Mouse (Mus musculus): ENCODE measurements around the gene Ppfia1. TPM values are rescaled to one million over a fixed set of nuclear protein-coding genes. Genes with fewer than 3 reads are reported as not detected.

Gene Ppfia1
- polyA plus RNA-seq, 1 experiment from 2014 or later = 41.5 TPM

- Histone ChIP-seq H3K4me3 (no peak overlapping the region), H3K9me3 (no peaks in the 10 kb centered on the region), H3K4me1 (no peaks in the 10 kb centered on the region), H3K27me3 (ENCODE audit: poor library complexity, severe bottlenecking) (no peaks in the 10 kb centered on the region), H3K27ac (no peak overlapping the region), H3K36me3 (replicated peaks) (peaks cover 24% of the 10 kb centered on the region)
- 95% methylated on average over 4 of the region's 4 CpGs for WGBS
- no peak for DNase-seq (ENCODE audit: extremely low spot score, low spot score)
Observed at GRCm38 (mm10) chr7:144538030-144538644, 15.4 kb downstream of the Ppfia1 start.

- no peak for DNase-seq (ENCODE audit: extremely low spot score, low spot score)
- Histone ChIP-seq H3K36me3 (replicated peaks) (peaks cover 20% of the 10 kb centered on the region), H3K27me3 (ENCODE audit: poor library complexity, severe bottlenecking) (no peaks in the 10 kb centered on the region), H3K27ac (no peak overlapping the region), H3K9me3 (no peaks in the 10 kb centered on the region), H3K4me1 (peaks cover 10% of the 10 kb centered on the region), H3K4me3 (no peak overlapping the region)
- 94% methylated on average over 3 of the region's 3 CpGs for WGBS
Observed at GRCm38 (mm10) chr7:144536367-144536766, 17.2 kb downstream of the Ppfia1 start.

GRCm38 (mm10) chr7:144534773-144535172 lies 18.8 kb downstream of the Ppfia1 start:
- H3K4me1 ChIP-seq = peaks cover 10% of the 10 kb centered on the region
- H3K9me3 ChIP-seq = no peaks in the 10 kb centered on the region
- H3K27me3 ChIP-seq (ENCODE audit: poor library complexity, severe bottlenecking) = no peaks in the 10 kb centered on the region
- 83% methylated on average over 3 of the region's 3 CpGs for WGBS
- H3K27ac ChIP-seq = no peak overlapping the region
- peaks cover 11% of the 10 kb centered on the region for H3K36me3 ChIP-seq (replicated peaks)
- DNase-seq (ENCODE audit: extremely low spot score, low spot score) = no peak
- H3K4me3 ChIP-seq = no peak overlapping the region

GRCm38 (mm10) chr7:144531585-144532378 lies 21.7 kb downstream of the Ppfia1 start:
- DNase-seq (ENCODE audit: extremely low spot score, low spot score) = no peak
- no peaks in the 10 kb centered on the region for H3K36me3 ChIP-seq (replicated peaks)
- no peak overlapping the region for H3K4me3 ChIP-seq
- peaks cover 19% of the 10 kb centered on the region for H3K4me1 ChIP-seq
- no peaks in the 10 kb centered on the region for H3K9me3 ChIP-seq
- H3K27me3 ChIP-seq (ENCODE audit: poor library complexity, severe bottlenecking) = no peaks in the 10 kb centered on the region
- 63% methylated on average over 7 of the region's 7 CpGs for WGBS
- 0 out of 2 replicates have a peak overlapping the region, but pooled peaks have one; percentile 35 for H3K27ac ChIP-seq

DNA sequence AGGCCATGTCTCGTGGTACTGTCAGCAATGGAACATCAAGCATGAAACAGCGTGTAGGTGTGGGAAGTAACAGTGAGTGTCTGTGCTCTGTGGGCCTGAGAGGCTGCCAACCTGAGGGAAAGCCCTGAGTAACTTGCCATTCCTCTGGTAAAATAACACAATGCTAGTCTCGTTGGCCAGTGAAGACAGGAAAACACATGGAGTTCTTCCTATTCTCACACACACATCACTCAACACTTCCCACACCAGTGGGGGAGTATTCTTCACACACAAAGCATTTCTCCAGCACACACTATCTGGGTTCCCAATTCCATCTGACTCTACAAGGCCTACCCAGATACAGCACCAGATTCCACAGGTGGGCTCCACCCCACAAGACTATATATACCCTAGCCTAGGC lies 23.7 kb downstream of the Ppfia1 start:
- Histone ChIP-seq H3K27ac (no peak overlapping the region), H3K36me3 (replicated peaks) (no peaks in the 10 kb centered on the region), H3K4me3 (no peak overlapping the region), H3K9me3 (no peaks in the 10 kb centered on the region), H3K27me3 (ENCODE audit: poor library complexity, severe bottlenecking) (no peaks in the 10 kb centered on the region), H3K4me1 (peaks cover 31% of the 10 kb centered on the region)
- no peak for DNase-seq (ENCODE audit: extremely low spot score, low spot score)
- WGBS = 90% methylated on average over 3 of the region's 3 CpGs

GRCm38 (mm10) chr7:144527723-144528221 lies 25.8 kb downstream of the Ppfia1 start:
- H3K9me3 ChIP-seq = no peaks in the 10 kb centered on the region
- H3K27me3 ChIP-seq (ENCODE audit: poor library complexity, severe bottlenecking) = no peaks in the 10 kb centered on the region
- H3K36me3 ChIP-seq (replicated peaks) = no peaks in the 10 kb centered on the region
- 74% methylated on average over 1 of the region's 1 CpGs for WGBS
- H3K4me1 ChIP-seq = peaks cover 34% of the 10 kb centered on the region
- H3K4me3 ChIP-seq = no peak overlapping the region
- H3K27ac ChIP-seq = no peak overlapping the region
- DNase-seq (ENCODE audit: extremely low spot score, low spot score) = no peak

DNA sequence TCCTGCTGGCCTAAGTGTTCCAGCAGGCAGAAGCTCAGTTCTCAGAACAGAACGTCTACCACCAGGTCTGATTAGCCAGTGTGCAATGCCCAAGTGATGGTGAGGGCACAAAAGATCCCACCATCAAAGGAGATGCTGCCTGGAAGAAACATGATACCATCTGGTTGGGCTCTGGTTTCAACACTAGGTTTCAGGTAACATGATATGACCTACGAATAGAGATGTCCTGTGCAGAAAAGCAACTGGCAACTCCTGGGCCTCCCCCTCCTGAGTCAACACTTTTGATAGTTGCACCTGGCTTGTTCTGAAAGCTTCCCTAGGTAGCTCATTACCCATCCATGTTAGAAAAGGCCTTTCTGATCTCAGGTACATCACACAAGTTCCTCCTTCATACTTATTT lies 26.9 kb downstream of the Ppfia1 start:
- DNase-seq (ENCODE audit: extremely low spot score, low spot score) = no peak
- Histone ChIP-seq H3K9me3 (no peaks in the 10 kb centered on the region), H3K4me1 (peaks cover 27% of the 10 kb centered on the region), H3K27ac (no peak overlapping the region), H3K36me3 (replicated peaks) (no peaks in the 10 kb centered on the region), H3K4me3 (no peak overlapping the region), H3K27me3 (ENCODE audit: poor library complexity, severe bottlenecking) (no peaks in the 10 kb centered on the region)
- 51% methylated on average over 2 of the region's 2 CpGs for WGBS

GRCm38 (mm10) chr7:144524427-144525191 lies 28.9 kb downstream of the Ppfia1 start:
- WGBS = 89% methylated on average over 6 of the region's 6 CpGs
- peaks cover 27% of the 10 kb centered on the region for H3K4me1 ChIP-seq
- no peaks in the 10 kb centered on the region for H3K27me3 ChIP-seq (ENCODE audit: poor library complexity, severe bottlenecking)
- DNase-seq (ENCODE audit: extremely low spot score, low spot score) = no peak
- H3K4me3 ChIP-seq = no peak overlapping the region
- no peak overlapping the region for H3K27ac ChIP-seq
- no peaks in the 10 kb centered on the region for H3K9me3 ChIP-seq
- H3K36me3 ChIP-seq (replicated peaks) = peaks cover 13% of the 10 kb centered on the region

DNA sequence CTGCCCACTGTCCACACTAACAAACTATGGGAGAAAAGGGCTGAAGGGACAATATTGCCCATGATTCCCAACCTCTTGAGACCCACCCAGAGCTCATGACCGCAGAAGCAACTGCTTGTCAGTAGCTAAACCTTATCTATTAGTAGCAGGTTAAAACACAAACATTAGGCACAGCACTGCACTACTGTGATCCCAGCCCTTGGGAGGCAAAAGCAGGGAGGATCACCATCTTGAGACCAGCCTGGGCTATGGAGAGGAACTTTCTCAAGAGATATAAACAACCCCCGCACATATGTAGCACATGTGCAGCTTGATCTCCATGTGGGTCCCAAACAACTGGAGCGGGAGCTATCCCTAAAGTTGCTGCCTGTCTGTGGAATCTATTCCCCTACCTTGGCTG lies 30.1 kb downstream of the Ppfia1 start:
- Histone ChIP-seq H3K9me3 (no peaks in the 10 kb centered on the region), H3K27me3 (ENCODE audit: poor library complexity, severe bottlenecking) (no peaks in the 10 kb centered on the region), H3K36me3 (replicated peaks) (peaks cover 25% of the 10 kb centered on the region), H3K4me3 (no peak overlapping the region), H3K4me1 (peaks cover 27% of the 10 kb centered on the region), H3K27ac (no peak overlapping the region)
- WGBS = 85% methylated on average over 3 of the region's 3 CpGs
- DNase-seq (ENCODE audit: extremely low spot score, low spot score) = no peak

- no peak overlapping the region for H3K4me3 ChIP-seq
- 94% methylated on average over 2 of the region's 2 CpGs for WGBS
Observed at GRCm38 (mm10) chr7:144521927-144522326, 31.6 kb downstream of the Ppfia1 start.

GRCm38 (mm10) chr7:144519852-144520251 lies 33.7 kb downstream of the Ppfia1 start:
- WGBS = 96% methylated on average over 5 of the region's 5 CpGs
- Histone ChIP-seq H3K27me3 (ENCODE audit: poor library complexity, severe bottlenecking) (no peaks in the 10 kb centered on the region), H3K4me1 (peaks cover 6% of the 10 kb centered on the region; the same call in 1 of the 2 replicates), H3K36me3 (replicated peaks) (peaks cover 55% of the 10 kb centered on the region), H3K27ac (no peak overlapping the region), H3K4me3 (no peak overlapping the region), H3K9me3 (no peaks in the 10 kb centered on the region)
- no peak for DNase-seq (ENCODE audit: extremely low spot score, low spot score)

More at GRCm38 (mm10) chr7:144521927-144522326, 31.6 kb downstream of the Ppfia1 start:
- Histone ChIP-seq H3K9me3 (no peaks in the 10 kb centered on the region), H3K27ac (no peak overlapping the region), H3K36me3 (replicated peaks) (peaks cover 36% of the 10 kb centered on the region), H3K4me1 (peaks cover 19% of the 10 kb centered on the region), H3K27me3 (ENCODE audit: poor library complexity, severe bottlenecking) (no peaks in the 10 kb centered on the region)
- no peak for DNase-seq (ENCODE audit: extremely low spot score, low spot score)

- no peak for DNase-seq (ENCODE audit: extremely low spot score, low spot score)
- no peaks in the 10 kb centered on the region for H3K4me1 ChIP-seq
- H3K36me3 ChIP-seq (replicated peaks) = peaks cover 86% of the 10 kb centered on the region
- no peak overlapping the region for H3K27ac ChIP-seq
- H3K9me3 ChIP-seq = no peaks in the 10 kb centered on the region
- H3K27me3 ChIP-seq (ENCODE audit: poor library complexity, severe bottlenecking) = no peaks in the 10 kb centered on the region
- 86% methylated on average over 5 of the region's 5 CpGs for WGBS
- H3K4me3 ChIP-seq = no peak overlapping the region
Observed at GRCm38 (mm10) chr7:144516711-144517110, 36.8 kb downstream of the Ppfia1 start.

Data from forebrain, embryonic 10.5 days (tissue).